Mouse (Mus musculus) ZHBTc4 (cell line): Measurements from ENCODE around the gene Ppp1r9a.
A peak's percentile ranks its signal among the peaks of the same experiment; 100 is the strongest.

Experiments
- DNase-seq: peaks from one replicate; pipeline ENCODE4 v3.0.0-alpha.2; 2011; ENCODE audit warnings: low read depth, low spot score

Gene Ppp1r9a

GRCm38 (mm10) chr6:5006283-5006946 is 103.7 kb downstream of the Ppp1r9a start:
- DNase-seq = no peak

DNA sequence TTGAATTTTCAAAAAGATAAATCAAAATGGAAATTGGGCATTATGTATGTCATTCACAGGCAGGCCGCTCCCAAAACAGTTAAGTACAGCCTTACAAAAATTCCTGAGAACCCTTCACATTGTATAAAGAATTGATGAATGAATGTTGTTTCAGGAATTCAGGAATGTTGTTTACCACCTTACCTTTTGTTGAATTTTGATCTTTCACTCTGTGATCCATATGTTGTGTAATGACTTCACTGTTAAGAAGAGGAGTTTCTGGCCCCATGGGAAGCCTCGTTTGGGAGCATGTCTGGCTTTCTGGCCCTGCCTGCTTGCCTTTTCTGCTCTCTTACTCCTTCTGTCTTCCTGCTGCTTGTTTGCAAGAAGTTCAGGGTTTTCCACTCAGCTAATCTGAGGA is 105.4 kb downstream of the Ppp1r9a start:
- peak; percentile 64 for DNase-seq

DNA sequence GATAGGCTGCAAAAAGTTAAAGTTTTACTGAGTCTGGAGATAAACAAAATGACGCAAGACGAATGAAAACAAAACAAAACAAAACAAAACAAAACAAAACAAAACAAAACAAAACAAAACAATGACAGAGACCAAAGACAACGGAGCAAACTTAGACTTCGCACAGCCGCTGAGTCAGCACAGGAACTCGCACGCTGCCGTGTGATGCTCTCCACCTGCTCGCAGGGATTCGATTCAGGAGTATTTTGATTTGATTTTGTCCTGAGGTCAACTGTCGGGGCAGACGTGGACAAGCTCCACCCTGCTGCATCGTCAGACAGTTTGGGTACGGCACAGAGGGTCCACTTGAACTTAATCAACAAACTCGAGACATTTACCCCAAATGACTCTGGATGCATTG is 105.9 kb downstream of the Ppp1r9a start:
- DNase-seq = no peak

- peak; percentile 34 for DNase-seq
These were observed 108.1 kb downstream of the Ppp1r9a start for GRCm38 (mm10) chr6:5010553-5011416.

DNA sequence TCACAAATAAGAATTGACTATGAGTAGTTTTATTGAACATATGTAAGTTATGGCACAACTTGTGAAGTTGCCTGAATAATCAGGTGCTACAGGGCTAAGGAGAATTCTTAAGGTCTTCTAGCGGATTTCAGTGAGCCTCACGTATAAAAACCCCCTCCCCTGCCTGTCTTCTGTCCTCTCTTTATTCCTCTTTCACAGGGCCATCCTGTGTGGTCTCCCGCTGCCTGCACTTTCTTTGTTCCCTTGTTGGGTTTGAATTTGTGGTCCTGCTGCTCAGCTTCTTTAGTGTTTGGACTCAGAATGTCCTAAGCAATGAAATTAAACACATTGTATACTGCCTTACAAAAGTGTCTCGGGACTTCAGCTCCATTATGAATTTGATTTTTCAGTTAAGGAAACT is 110.1 kb downstream of the Ppp1r9a start:
- DNase-seq = no peak

GRCm38 (mm10) chr6:5014567-5014966 is 111.8 kb downstream of the Ppp1r9a start:
- no peak for DNase-seq

DNA sequence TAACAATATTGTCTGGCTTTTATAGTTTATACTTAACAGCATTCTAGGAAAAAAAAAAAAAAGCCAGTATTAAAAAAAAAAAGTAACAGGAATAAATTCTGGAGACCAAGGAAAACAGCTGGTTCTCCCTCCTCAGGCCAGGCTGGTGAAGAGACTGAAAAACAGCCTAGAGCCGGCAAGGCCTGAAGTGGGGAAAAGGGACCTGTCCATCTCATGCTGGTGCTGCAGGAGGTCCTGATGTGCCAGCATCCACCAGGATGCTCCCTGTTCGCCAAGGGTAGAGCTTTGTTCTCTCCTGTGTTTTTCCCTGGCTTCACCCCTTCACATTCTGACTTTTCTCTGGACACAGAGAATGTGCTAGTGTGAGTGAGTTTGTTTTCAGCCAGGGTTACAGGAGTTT is 112.5 kb downstream of the Ppp1r9a start:
- DNase-seq = no peak

- no peak for DNase-seq
These were observed 115.3 kb downstream of the Ppp1r9a start for GRCm38 (mm10) chr6:5017945-5018511.

DNA sequence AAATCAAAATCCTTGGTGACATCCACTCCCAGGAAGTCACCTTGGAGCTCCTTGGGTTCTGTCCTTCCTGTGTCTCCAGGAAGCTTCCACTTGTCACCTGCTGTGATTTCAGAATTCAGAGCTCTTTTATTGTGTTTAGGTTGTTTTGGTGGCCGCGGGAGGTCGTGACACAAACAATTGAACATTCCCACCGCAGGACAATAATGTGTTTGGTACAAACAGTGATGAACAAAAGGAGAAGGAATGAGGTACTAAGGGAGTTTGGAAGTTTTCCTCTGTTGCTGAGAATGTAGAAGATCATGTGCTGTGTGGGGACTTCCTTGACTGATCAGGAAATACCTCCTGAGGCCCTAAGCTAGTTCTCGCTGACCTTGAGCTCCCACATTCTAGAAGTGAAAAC is 116.5 kb downstream of the Ppp1r9a start:
- peak; percentile 97 for DNase-seq

DNA sequence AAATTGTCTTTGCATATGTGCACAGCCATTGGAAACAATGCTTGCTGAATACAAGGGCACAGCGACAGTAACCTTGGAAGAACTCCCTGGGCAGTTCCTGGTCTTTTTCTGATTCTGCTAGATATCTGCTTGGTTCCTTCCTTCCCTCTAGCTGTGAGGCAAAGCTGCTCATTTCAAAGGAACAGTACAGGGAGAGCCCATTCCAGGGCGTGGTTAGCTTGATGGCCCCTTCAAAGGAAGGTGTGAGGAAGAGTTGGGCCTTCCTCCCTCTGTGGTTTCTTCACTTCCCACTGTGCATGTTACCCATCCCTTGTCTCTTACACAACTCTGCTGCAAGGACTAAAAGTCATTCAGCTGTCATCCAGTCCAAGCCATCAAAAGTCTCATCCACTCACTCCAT is 117.3 kb downstream of the Ppp1r9a start:
- peak; percentile 85 for DNase-seq

DNA sequence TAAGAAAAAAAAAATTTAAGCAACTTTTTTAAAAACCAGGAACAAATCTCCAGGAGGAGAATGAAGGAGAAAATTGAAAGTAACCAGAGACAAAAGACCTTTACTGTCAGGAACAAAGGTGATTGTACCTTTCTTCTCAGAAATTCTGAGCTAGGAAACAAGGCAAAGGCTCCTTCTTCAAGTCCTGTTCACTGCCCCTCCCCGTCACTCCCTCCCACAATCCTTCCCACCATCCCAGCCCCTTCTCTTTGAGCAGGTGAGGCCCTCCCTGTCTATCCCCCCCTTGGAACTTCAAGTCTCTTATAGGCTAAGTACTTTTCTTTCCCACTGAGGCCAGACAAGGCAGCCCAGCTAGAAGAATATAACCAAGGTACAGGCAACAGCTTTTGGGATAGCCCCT is 117.8 kb downstream of the Ppp1r9a start:
- no peak for DNase-seq

DNA sequence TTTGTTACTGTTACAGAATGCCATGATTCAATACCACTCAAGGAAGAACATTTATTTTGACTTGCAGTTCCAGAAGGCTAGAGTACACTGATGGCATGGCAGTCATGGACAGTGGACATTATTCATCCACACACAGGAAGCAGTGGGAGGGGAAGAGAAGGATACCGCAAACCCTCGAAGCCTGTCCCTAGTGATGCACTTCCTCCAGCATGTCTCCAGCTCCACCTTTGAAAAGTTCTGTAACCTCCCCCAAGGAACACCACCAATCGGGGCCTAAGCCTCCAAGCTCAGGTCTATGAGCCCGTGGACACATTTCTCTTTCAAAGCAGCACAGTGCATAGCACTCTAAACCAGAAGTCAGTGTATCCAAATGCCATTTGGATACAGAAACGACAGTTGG is 120.0 kb downstream of the Ppp1r9a start:
- DNase-seq = no peak

- no peak for DNase-seq
These were observed 122.2 kb downstream of the Ppp1r9a start for GRCm38 (mm10) chr6:5024893-5025292.

GRCm38 (mm10) chr6:5026772-5027171 is 124.1 kb downstream of the Ppp1r9a start:
- DNase-seq = peak; percentile 66

DNA sequence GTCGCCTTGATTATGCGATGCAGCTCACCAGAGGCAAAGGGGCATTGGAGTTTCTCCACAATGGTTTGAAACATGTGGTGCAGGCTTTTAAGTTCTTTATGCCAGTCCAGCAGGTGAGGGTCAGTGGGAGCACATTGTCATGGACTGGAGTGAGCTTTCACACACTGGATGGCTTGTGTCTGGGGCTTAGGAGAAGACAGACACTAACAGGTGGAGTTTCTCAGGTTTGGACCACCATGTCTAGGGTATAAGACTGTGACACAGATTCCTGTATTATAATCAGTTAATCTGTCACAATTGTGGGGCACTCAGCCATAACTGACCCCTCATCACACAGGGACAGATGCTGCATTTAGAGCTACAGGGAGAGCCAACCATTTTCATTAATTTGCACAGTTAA is 124.5 kb downstream of the Ppp1r9a start:
- no peak for DNase-seq

- no peak for DNase-seq
These were observed 125.1 kb downstream of the Ppp1r9a start for GRCm38 (mm10) chr6:5027801-5028200.

GRCm38 (mm10) chr6:5029205-5029927 is 126.6 kb downstream of the Ppp1r9a start:
- DNase-seq = no peak

DNA sequence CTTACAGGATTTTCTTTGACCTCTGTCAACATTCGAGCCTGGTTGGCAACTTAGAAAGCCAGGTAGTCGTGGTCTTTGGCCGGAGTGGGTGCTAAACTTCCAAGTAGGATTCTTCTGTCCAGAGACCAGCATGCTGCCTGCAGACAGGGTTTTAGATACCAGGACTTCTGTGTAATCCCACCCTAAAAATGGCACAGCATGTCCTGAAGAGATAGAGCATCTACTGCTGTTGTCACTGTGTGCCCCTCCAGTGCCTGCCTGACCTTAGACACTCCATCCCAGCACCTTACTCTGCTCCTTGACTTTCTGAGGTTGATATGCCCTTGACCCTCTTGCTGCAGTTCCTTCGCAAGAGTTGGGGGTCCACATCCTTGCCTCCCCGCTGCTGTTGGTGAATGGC is 127.2 kb downstream of the Ppp1r9a start:
- no peak for DNase-seq

DNA sequence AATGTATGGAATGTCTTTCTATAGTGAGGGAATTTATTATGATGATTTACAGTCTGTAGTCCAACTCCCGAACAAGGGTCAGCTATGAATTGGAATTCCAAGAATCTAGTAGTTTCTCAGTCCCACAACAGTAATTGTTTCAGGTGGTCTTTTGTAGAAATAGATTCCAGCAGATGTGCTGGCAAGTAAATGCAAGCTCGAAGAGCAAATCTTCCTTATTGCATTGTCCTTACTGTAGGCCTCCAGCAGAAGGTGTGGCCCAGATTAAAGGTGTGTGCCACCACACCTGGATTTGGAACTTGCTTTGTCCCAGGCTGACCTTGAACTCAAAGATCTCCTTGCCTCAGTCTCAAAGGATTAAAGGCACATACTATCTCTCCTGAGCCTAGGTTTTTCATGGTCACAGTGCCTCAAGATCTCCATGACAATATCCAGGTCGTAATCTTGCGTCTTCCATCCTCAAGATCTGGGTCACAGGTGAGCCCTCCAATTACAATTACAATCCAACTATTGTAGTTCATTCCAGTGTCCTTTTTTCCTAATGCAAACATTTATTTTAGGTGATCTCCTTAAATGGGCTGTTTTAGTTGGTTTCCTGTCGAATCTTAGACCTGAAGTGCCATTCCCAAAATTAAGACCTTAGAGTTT is 130.4 kb downstream of the Ppp1r9a start:
- peak; percentile 76 for DNase-seq

- DNase-seq = no peak
These were observed 134.5 kb downstream of the Ppp1r9a start for GRCm38 (mm10) chr6:5037225-5037624.

GRCm38 (mm10) chr6:5038140-5038749 is 135.5 kb downstream of the Ppp1r9a start:
- no peak for DNase-seq
